Mouse (Mus musculus): ENCODE data around the gene Map3k7cl. TPM values are rescaled to one million over a fixed set of nuclear protein-coding genes. Genes with fewer than 3 reads are reported as not detected.

Map3k7cl gene
- polyA plus RNA-seq (2012; rRNA removed): 0.05 and 0.23 TPM in 2 replicates

DNA sequence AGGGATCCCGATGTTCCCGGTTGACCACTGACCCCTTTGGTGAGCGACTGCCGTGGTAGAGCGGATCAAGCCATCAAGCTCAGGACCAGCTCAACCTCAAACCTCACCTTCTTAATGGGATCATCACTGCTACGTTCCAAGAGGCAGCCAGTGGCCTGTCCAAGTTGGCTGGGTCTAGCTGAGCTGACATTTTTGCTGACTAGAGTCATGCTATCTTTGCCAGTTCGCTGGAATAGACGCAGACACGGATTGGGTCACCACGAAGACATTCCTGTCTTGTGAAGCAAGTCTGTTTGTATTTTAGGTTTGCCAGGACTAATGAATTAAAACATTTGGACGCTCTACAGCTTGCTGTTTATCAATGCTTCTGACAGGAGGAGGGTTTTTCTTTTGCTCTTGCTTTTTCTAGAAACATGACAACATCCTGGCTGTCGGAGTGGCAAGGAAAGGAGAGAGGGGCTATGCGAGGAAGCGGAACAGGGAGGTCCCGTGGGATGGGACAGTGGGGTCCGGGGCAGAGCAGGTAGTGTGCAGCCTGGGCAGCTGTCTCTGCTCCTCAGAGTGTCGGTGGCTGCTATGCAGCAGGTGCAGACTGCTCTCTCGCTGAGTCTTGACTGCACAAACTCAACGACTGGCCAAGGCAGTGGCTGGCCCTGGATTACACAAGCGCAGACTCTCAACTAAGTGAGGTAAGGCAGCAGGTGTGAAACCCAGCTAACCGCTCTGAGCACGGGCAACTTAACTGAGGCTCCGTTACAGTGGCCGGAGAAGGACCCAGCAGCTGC, at the start of gene Map3k7cl:
Map3k7cl (plus strand) TSS at position 424 of the 785 bp plus-strand sequence.

Other genes starting within 250 kb of the Map3k7cl start
- gene N6amt1, start 199.1 kb upstream of the Map3k7cl start, polyA plus RNA-seq (2012; rRNA removed): 5.1 and 6.1 TPM in 2 replicates
- 4.5 and 5.5 TPM in 2 replicates for gene Ltn1, start 120.7 kb upstream of the Map3k7cl start, polyA plus RNA-seq (2012; rRNA removed)
- gene Rwdd2b, start 112.8 kb upstream of the Map3k7cl start, polyA plus RNA-seq (2012; rRNA removed): 3.0 and 3.5 TPM in 2 replicates
- gene Usp16, start 98.6 kb upstream of the Map3k7cl start, polyA plus RNA-seq (2012; rRNA removed): 17.0 and 17.8 TPM in 2 replicates
- 122 and 135 TPM in 2 replicates for gene Cct8, start 57.5 kb upstream of the Map3k7cl start, polyA plus RNA-seq (2012; rRNA removed)
- gene Bach1, start 145.6 kb downstream of the Map3k7cl start, polyA plus RNA-seq (2012; rRNA removed): 5.6 and 6.8 TPM in 2 replicates